Mouse (Mus musculus): ENCODE measurements around the gene Rapgef3. TPM values are rescaled to one million over a fixed set of nuclear protein-coding genes. Genes with fewer than 3 reads are reported as not detected.

Gene Rapgef3
- polyA plus RNA-seq, 1 experiment from 2014 or later: 5.9 TPM

GRCm38 (mm10) chr15:97780611-97781031 is 12.8 kb upstream of the Rapgef3 start:
- Histone ChIP-seq H3K4me1 (peaks cover 43% of the 10 kb centered on the region), H3K27ac (replicated peaks) (no peak overlapping the region; the same call in 1 of the 2 replicates), H3K9me3 (no peaks in the 10 kb centered on the region), H3K36me3 (replicated peaks) (no peaks in the 10 kb centered on the region), H3K4me3 (no peak overlapping the region), H3K27me3 (replicated peaks; ENCODE audit: low read depth, poor library complexity, severe bottlenecking) (peaks cover 34% of the 10 kb centered on the region)
- DNase-seq (ENCODE audit: low spot score): no peak
- WGBS: 60% methylated on average over 12 of the region's 12 CpGs

GRCm38 (mm10) chr15:97779576-97779975 is 11.8 kb upstream of the Rapgef3 start:
- H3K9me3 ChIP-seq: no peaks in the 10 kb centered on the region
- H3K27ac ChIP-seq (replicated peaks): no peak overlapping the region
- WGBS: 78% methylated on average over 1 of the region's 1 CpGs
- H3K4me3 ChIP-seq: no peak overlapping the region
- H3K27me3 ChIP-seq (replicated peaks; ENCODE audit: low read depth, poor library complexity, severe bottlenecking): peaks cover 35% of the 10 kb centered on the region
- H3K4me1 ChIP-seq: peaks cover 48% of the 10 kb centered on the region
- H3K36me3 ChIP-seq (replicated peaks): no peaks in the 10 kb centered on the region
- DNase-seq (ENCODE audit: low spot score): no peak

GRCm38 (mm10) chr15:97778311-97779098 is 10.7 kb upstream of the Rapgef3 start, which contains the start of gene Slc48a1:
Gene Slc48a1, plus strand, starts transcription at chr15:97778520.
- H3K4me3 ChIP-seq: no peak within 1 kb of the TSS
- no peak for DNase-seq (ENCODE audit: low spot score)
- WGBS: 70% methylated on average over 8 of the region's 8 CpGs
- no peaks in the 10 kb centered on the region for H3K9me3 ChIP-seq
- no peaks in the 10 kb centered on the region for H3K36me3 ChIP-seq (replicated peaks)
- H3K27ac ChIP-seq (replicated peaks): no peak within 1 kb of the TSS; the same call in 1 of the 2 replicates
- H3K27me3 ChIP-seq (replicated peaks; ENCODE audit: low read depth, poor library complexity, severe bottlenecking): peaks cover 42% of the 10 kb centered on the region
- H3K4me1 ChIP-seq: peaks cover 55% of the 10 kb centered on the region

GRCm38 (mm10) chr15:97776919-97777318 is 9.1 kb upstream of the Rapgef3 start:
- H3K4me3 ChIP-seq: no peak overlapping the region
- DNase-seq (ENCODE audit: low spot score): no peak
- H3K27me3 ChIP-seq (replicated peaks; ENCODE audit: low read depth, poor library complexity, severe bottlenecking): peaks cover 29% of the 10 kb centered on the region
- no peaks in the 10 kb centered on the region for H3K36me3 ChIP-seq (replicated peaks)
- H3K27ac ChIP-seq (replicated peaks): no peak overlapping the region
- no peaks in the 10 kb centered on the region for H3K9me3 ChIP-seq
- 81% methylated on average over 6 of the region's 6 CpGs for WGBS
- H3K4me1 ChIP-seq: peaks cover 58% of the 10 kb centered on the region

- Histone ChIP-seq H3K36me3 (replicated peaks) (no peaks in the 10 kb centered on the region), H3K9me3 (no peaks in the 10 kb centered on the region), H3K4me1 (peaks cover 54% of the 10 kb centered on the region), H3K27ac (replicated peaks) (0 out of 2 replicates have a peak overlapping the region, but pooled peaks have one; percentile 3), H3K4me3 (no peak overlapping the region), H3K27me3 (replicated peaks; ENCODE audit: low read depth, poor library complexity, severe bottlenecking) (peaks cover 30% of the 10 kb centered on the region)
- 9% methylated on average over 8 of the region's 8 CpGs for WGBS
- peak; percentile 71 for DNase-seq (ENCODE audit: low spot score)
These were observed 8.7 kb upstream of the Rapgef3 start for GRCm38 (mm10) chr15:97776514-97776913.

- Histone ChIP-seq H3K4me3 (no peak overlapping the region), H3K36me3 (replicated peaks) (no peaks in the 10 kb centered on the region), H3K27ac (replicated peaks) (peak overlapping the region; percentile 68), H3K4me1 (peaks cover 39% of the 10 kb centered on the region), H3K9me3 (no peaks in the 10 kb centered on the region), H3K27me3 (replicated peaks; ENCODE audit: low read depth, poor library complexity, severe bottlenecking) (peaks cover 54% of the 10 kb centered on the region)
- DNase-seq (ENCODE audit: low spot score): no peak
- WGBS: 64% methylated on average over 5 of the region's 5 CpGs
These were observed 6.2 kb upstream of the Rapgef3 start for GRCm38 (mm10) chr15:97773961-97774370.

- peak overlapping the region; percentile 68; the same call in 1 of the 2 replicates for H3K27ac ChIP-seq (replicated peaks)
- WGBS: 35% methylated on average over 5 of the region's 5 CpGs
- peak; percentile 57 for DNase-seq (ENCODE audit: low spot score)
These were observed 5.3 kb upstream of the Rapgef3 start for GRCm38 (mm10) chr15:97773108-97773507.

GRCm38 (mm10) chr15:97770280-97770679 is 2.5 kb upstream of the Rapgef3 start:
- no peaks in the 10 kb centered on the region for H3K9me3 ChIP-seq
- H3K4me1 ChIP-seq: peaks cover 63% of the 10 kb centered on the region
- 81% methylated on average over 8 of the region's 8 CpGs for WGBS
- H3K4me3 ChIP-seq: no peak overlapping the region
- no peaks in the 10 kb centered on the region for H3K36me3 ChIP-seq (replicated peaks)
- no peak for DNase-seq (ENCODE audit: low spot score)
- no peak overlapping the region for H3K27ac ChIP-seq (replicated peaks)
- peaks cover 81% of the 10 kb centered on the region for H3K27me3 ChIP-seq (replicated peaks; ENCODE audit: low read depth, poor library complexity, severe bottlenecking)

More at GRCm38 (mm10) chr15:97773108-97773507, 5.3 kb upstream of the Rapgef3 start:
- no peaks in the 10 kb centered on the region for H3K9me3 ChIP-seq
- H3K4me3 ChIP-seq: 0 out of 2 replicates have a peak overlapping the region, but pooled peaks have one; percentile 12
- H3K4me1 ChIP-seq: peaks cover 44% of the 10 kb centered on the region
- no peaks in the 10 kb centered on the region for H3K36me3 ChIP-seq (replicated peaks)
- peaks cover 63% of the 10 kb centered on the region for H3K27me3 ChIP-seq (replicated peaks; ENCODE audit: low read depth, poor library complexity, severe bottlenecking)

- peak; percentile 53 for DNase-seq (ENCODE audit: low spot score)
- Histone ChIP-seq H3K9me3 (no peaks in the 10 kb centered on the region), H3K4me1 (peaks cover 63% of the 10 kb centered on the region), H3K36me3 (replicated peaks) (no peaks in the 10 kb centered on the region), H3K4me3 (peak overlapping the region; percentile 66), H3K27ac (replicated peaks) (peak overlapping the region; percentile 73), H3K27me3 (replicated peaks; ENCODE audit: low read depth, poor library complexity, severe bottlenecking) (peaks cover 73% of the 10 kb centered on the region)
- under 1% methylated on average over 18 of the region's 18 CpGs for WGBS
These were observed 420 bp upstream of the Rapgef3 start for GRCm38 (mm10) chr15:97768192-97768591.

- H3K36me3 ChIP-seq (replicated peaks): no peaks in the 10 kb centered on the region
- H3K9me3 ChIP-seq: no peaks in the 10 kb centered on the region
- no peak for DNase-seq (ENCODE audit: low spot score)
- peak overlapping the region; percentile 73 for H3K27ac ChIP-seq (replicated peaks)
- peaks cover 66% of the 10 kb centered on the region for H3K4me1 ChIP-seq
- H3K4me3 ChIP-seq: peak overlapping the region; percentile 66
- H3K27me3 ChIP-seq (replicated peaks; ENCODE audit: low read depth, poor library complexity, severe bottlenecking): peaks cover 86% of the 10 kb centered on the region
- WGBS: 5% methylated on average over 23 of the region's 23 CpGs
These were observed 1.0 kb downstream of the Rapgef3 start for GRCm38 (mm10) chr15:97766594-97767279.

- H3K4me3 ChIP-seq: peak overlapping the region; percentile 66
- DNase-seq (ENCODE audit: low spot score): no peak
- no peaks in the 10 kb centered on the region for H3K9me3 ChIP-seq
- WGBS: 20% methylated on average over 8 of the region's 8 CpGs
- peaks cover 71% of the 10 kb centered on the region for H3K4me1 ChIP-seq
- H3K36me3 ChIP-seq (replicated peaks): no peaks in the 10 kb centered on the region
- peaks cover 86% of the 10 kb centered on the region for H3K27me3 ChIP-seq (replicated peaks; ENCODE audit: low read depth, poor library complexity, severe bottlenecking)
- H3K27ac ChIP-seq (replicated peaks): peak overlapping the region; percentile 73
These were observed 1.6 kb downstream of the Rapgef3 start for GRCm38 (mm10) chr15:97766194-97766593.

- Histone ChIP-seq H3K9me3 (no peaks in the 10 kb centered on the region), H3K36me3 (replicated peaks) (no peaks in the 10 kb centered on the region), H3K4me3 (peak overlapping the region; percentile 66), H3K27me3 (replicated peaks; ENCODE audit: low read depth, poor library complexity, severe bottlenecking) (peaks cover 83% of the 10 kb centered on the region), H3K4me1 (peaks cover 74% of the 10 kb centered on the region), H3K27ac (replicated peaks) (peak overlapping the region; percentile 51; the same call in 1 of the 2 replicates)
- WGBS: 34% methylated on average over 13 of the region's 13 CpGs
- DNase-seq (ENCODE audit: low spot score): no peak
These were observed 2.5 kb downstream of the Rapgef3 start for GRCm38 (mm10) chr15:97765090-97765794.
